Mouse (Mus musculus) layer of hippocampus, postnatal 10 days (tissue): ENCODE data around the gene Ldlrap1. TPM values are rescaled to one million over a fixed set of nuclear protein-coding genes. Genes with fewer than 3 reads are reported as not detected.

ENCODE experiments used
- DNase-seq, 2 experiments: peaks; one replicate each; pipeline ENCODE4 v3.0.0; 2021; ENCODE audit warnings: low spot score in 2 of 2
- total RNA-seq, 2 experiments: library from RNA; stranded (reverse); gene quantifications; 2 replicates each; pipeline ENCODE4 v1.2.3; 2021

Gene Ldlrap1
- total RNA-seq, 2 experiments from 2014 or later = 2.7 to 3.2 TPM

- no peak for DNase-seq
Measured at GRCm38 (mm10) chr4:134775234-134775944, 7.6 kb upstream of the Ldlrap1 start.

- no peak for DNase-seq
Measured at GRCm38 (mm10) chr4:134774126-134774525, 6.3 kb upstream of the Ldlrap1 start.

- no peak for DNase-seq
Measured at GRCm38 (mm10) chr4:134772805-134773674, 5.2 kb upstream of the Ldlrap1 start.

GRCm38 (mm10) chr4:134769891-134770290 is 2.1 kb upstream of the Ldlrap1 start:
- no peak for DNase-seq

GRCm38 (mm10) chr4:134769081-134769811 is 1.4 kb upstream of the Ldlrap1 start:
- no peak for DNase-seq

- DNase-seq = no peak
Measured at GRCm38 (mm10) chr4:134768226-134768888, 533 bp upstream of the Ldlrap1 start.

GRCm38 (mm10) chr4:134766904-134767425 is 859 bp downstream of the Ldlrap1 start:
- DNase-seq = no peak

- DNase-seq = no peak
Measured at GRCm38 (mm10) chr4:134766277-134766676, 1.5 kb downstream of the Ldlrap1 start.

- DNase-seq = no peak
Measured at GRCm38 (mm10) chr4:134764333-134764732, 3.5 kb downstream of the Ldlrap1 start.

- no peak for DNase-seq
Measured at GRCm38 (mm10) chr4:134762360-134762759, 5.5 kb downstream of the Ldlrap1 start.

- no peak for DNase-seq
Measured at GRCm38 (mm10) chr4:134760793-134761201, 7.0 kb downstream of the Ldlrap1 start.

- DNase-seq = no peak
Measured at GRCm38 (mm10) chr4:134760281-134760680, 7.5 kb downstream of the Ldlrap1 start.

GRCm38 (mm10) chr4:134759564-134759963 is 8.3 kb downstream of the Ldlrap1 start:
- no peak for DNase-seq

GRCm38 (mm10) chr4:134758922-134759321 is 8.9 kb downstream of the Ldlrap1 start:
- DNase-seq = no peak

GRCm38 (mm10) chr4:134758367-134758766 is 9.5 kb downstream of the Ldlrap1 start:
- no peak for DNase-seq

GRCm38 (mm10) chr4:134756953-134757352 is 10.9 kb downstream of the Ldlrap1 start:
- DNase-seq = no peak

- no peak for DNase-seq
Measured at GRCm38 (mm10) chr4:134754941-134755340, 12.9 kb downstream of the Ldlrap1 start.

GRCm38 (mm10) chr4:134754371-134754770 is 13.5 kb downstream of the Ldlrap1 start:
- DNase-seq = no peak

GRCm38 (mm10) chr4:134753516-134754261 is 14.1 kb downstream of the Ldlrap1 start:
- no peak for DNase-seq

GRCm38 (mm10) chr4:134752911-134753426 is 14.9 kb downstream of the Ldlrap1 start:
- DNase-seq = no peak
